Mouse (Mus musculus): ENCODE data around the gene Gm17079. TPM values are rescaled to one million over a fixed set of nuclear protein-coding genes. Genes with fewer than 3 reads are reported as not detected.
"Not testable (repeated sequence)": the region's sequence is repeated elsewhere in the genome, so short reads cannot be mapped to it uniquely, and the experiment has no call there.

Gene Gm17079
- polyA plus RNA-seq (2016; fragmentation: Nextera tagmentation; extraction: Ambion mirVana) = not detected in 2 replicates

DNA sequence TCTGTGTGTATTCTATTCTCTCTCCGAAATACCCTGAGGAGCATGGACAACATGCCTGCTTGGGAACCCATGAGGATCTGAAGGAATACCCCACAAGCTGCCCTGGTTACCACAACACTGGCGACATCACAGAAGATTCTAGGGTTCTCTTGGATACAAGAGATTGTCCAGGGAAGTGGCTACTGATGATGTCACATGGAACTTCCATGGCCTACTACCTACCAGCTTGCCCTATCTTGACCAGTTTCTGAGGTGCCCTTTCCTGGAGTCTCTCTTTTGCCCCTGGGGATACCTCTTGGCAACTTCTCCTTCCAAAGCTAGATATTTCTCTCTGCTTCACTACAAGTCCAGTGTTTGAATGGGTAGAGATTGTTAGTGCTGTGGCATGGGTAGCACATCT, at the start of gene Gm17079:
Gene Gm17079, minus strand, starts transcription at position 101 of the 400 bp plus-strand sequence.
- 86% methylated on average over 1 of the region's 2 CpGs for WGBS
- not testable (repeated sequence) for H3K4me2 ChIP-seq (replicated peaks); H3K9me3 ChIP-seq; ATAC-seq (ENCODE audit: low FRiP score, low read depth); H3K27me3 ChIP-seq (replicated peaks); H3K4me1 ChIP-seq; H3K36me3 ChIP-seq; H3K9ac ChIP-seq; H3K27ac ChIP-seq; H3K4me3 ChIP-seq

DNA sequence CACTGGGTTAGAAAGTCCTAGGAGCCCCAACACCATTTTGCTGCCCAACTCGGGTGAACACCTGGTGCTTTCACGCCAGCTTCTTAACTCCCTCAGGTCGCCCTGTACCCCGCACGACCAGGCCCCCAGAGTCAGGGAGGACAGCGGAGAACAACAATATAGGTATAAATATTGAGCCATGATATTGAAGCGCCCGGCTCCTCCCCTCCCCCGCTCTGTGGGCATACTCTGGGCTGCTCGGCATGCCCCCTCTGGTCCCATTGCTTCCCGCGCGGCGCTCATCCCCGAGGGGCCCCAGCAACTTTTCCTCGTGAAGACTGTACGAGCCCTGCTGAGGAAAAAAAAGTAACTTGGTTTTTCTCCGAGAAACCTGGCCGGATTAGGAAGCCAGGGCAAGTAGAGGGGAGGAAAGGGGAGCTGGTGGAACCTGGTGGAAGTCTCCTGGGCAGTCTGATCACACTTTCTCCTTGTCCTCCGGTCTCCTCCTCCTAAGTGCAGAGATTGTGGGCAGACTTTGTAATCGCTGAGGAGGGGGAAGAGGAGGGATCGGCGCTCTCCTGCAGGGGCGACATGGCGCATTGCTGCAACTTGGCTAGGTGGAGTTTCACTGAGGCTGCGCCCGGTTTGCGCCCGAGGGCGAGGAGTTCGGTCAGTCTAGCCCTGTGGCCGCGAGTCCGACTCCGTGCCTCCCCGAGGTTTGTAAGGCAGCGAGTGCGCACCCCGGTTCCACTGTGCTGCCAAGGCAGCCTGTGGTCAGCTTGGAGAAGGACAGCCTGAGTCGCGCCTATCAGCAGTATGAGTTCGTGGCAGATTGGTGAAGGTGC, 45.3 kb upstream of the Gm17079 start:
- Histone ChIP-seq H3K9ac (no peak overlapping the region), H3K27me3 (replicated peaks) (peaks cover 47% of the 10 kb centered on the region), H3K36me3 (no peaks in the 10 kb centered on the region), H3K4me2 (replicated peaks) (peak overlapping the region; percentile 65), H3K4me1 (peaks cover 24% of the 10 kb centered on the region), H3K9me3 (no peaks in the 10 kb centered on the region), H3K27ac (no peak overlapping the region), H3K4me3 (peak overlapping the region; percentile 28)
- under 1% methylated on average over 42 of the region's 42 CpGs for WGBS
- no peak for ATAC-seq (ENCODE audit: low FRiP score, low read depth)

DNA sequence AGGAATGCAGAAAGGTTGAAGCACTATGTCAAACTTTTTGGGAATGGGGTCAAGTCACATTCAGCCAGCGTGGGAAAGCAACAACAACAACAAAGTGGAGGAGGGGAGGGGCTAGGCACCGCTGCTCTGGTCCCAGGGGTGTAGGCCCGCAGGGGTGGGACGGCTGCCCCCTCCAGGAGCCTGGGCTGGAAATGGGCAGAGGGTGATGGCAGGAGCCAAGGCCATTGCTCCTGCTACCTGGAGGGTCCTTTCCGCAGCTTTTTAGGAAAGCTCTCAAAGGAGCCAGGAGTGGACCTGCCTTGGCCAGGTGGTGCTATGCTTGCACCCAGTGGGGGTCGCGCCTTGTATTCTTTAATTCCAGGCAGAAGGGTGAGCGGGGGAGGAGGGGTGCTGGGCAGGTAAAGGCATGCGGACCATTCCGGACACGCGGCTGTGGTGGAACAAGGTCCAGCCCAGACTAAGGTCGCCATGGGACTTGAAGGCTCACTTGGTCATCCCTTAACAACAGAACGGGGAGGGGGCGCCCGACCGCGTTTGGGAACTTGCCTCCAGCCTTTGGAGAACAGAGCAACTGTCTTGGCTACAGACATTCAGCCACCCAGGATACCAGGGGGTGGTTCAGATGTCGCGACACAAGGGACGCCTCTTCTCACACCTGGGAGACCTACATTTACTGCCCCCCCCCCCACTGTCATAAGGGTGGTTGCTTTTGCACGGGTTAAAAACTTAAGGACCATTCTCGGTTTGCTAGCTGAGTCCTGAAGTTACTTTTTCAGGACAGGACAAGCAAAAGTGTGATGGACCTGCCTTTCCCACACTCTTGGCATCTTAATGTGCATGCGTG, 44.1 kb upstream of the Gm17079 start:
- H3K27me3 ChIP-seq (replicated peaks) = peaks cover 47% of the 10 kb centered on the region
- 2% methylated on average over 24 of the region's 24 CpGs for WGBS
- ATAC-seq (ENCODE audit: low FRiP score, low read depth) = no peak

DNA sequence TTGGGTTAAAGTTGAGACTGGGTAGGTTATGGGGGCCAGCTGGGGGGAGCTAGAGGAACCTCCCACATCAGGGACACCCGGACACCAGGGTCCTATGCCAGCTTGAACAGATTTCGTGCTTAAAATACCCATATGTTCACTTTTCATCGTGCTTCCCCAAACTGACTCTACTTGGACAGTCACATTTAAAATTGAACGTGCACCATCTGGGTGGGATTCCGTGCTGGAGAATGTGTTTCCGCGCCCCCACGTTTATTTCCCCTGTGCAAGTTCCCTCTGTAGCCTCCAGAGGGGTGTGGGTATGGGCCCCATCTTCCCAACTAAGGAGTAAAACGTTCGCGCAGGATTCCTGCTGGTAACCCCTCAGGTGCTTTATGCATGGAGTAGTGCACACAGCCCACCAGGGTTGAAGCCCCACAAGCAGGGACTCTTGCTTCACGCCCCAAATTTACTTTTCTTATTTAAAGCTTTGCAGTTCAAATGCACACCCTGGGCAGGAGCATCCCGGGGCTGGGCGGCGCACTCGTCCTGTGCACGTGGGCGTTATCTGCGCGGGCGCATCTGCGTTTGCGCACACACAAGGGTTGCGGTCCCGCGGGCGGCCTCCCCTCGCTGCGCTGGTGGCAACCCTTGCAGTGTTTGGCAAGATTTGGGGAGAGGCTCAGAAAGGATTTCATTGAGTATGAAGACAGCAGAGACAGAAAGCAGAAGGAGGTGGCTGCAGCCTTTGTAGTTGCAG, 43.3 kb upstream of the Gm17079 start:
- H3K27me3 ChIP-seq (replicated peaks) = peaks cover 47% of the 10 kb centered on the region
- H3K4me1 ChIP-seq = peaks cover 24% of the 10 kb centered on the region
- H3K4me3 ChIP-seq = peak overlapping the region; percentile 13; the same call in 1 of the 2 replicates
- H3K4me2 ChIP-seq (replicated peaks) = peak overlapping the region; percentile 45
- 3% methylated on average over 29 of the region's 29 CpGs for WGBS
- H3K9me3 ChIP-seq = no peaks in the 10 kb centered on the region
- no peaks in the 10 kb centered on the region for H3K36me3 ChIP-seq
- ATAC-seq (ENCODE audit: low FRiP score, low read depth) = 0 out of 2 replicates have a peak, but pooled peaks have one; percentile 7
- H3K9ac ChIP-seq = no peak overlapping the region
- no peak overlapping the region for H3K27ac ChIP-seq

More for the DNA sequence above, 44.1 kb upstream of the Gm17079 start:
- H3K4me1 ChIP-seq = peaks cover 24% of the 10 kb centered on the region
- no peak overlapping the region for H3K9ac ChIP-seq
- no peaks in the 10 kb centered on the region for H3K9me3 ChIP-seq
- H3K4me2 ChIP-seq (replicated peaks) = peak overlapping the region; percentile 45
- peak overlapping the region; percentile 3; the same call in 1 of the 2 replicates for H3K4me3 ChIP-seq
- H3K27ac ChIP-seq = no peak overlapping the region
- H3K36me3 ChIP-seq = no peaks in the 10 kb centered on the region

DNA sequence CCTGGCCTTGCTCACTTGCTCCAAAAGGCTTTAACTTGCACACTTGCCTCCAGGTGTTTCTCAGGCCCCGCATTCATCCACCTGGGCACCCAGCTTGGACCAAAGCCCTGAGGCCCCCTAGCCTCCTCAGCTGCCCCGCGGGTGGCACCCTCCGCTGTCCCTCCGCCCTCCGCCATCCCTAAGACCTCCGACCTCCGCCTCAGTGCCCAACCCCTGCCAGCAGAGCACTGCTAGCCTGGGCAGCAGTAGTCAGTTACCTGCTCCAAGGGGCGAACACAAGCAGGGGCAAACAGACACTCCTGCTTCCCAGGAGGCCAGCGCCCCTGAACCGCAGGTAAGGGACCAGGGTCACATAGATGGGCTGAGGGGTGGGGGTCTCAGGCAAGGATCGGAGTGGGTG, 42.7 kb upstream of the Gm17079 start:
- peaks cover 47% of the 10 kb centered on the region for H3K27me3 ChIP-seq (replicated peaks)
- ATAC-seq (ENCODE audit: low FRiP score, low read depth) = no peak

DNA sequence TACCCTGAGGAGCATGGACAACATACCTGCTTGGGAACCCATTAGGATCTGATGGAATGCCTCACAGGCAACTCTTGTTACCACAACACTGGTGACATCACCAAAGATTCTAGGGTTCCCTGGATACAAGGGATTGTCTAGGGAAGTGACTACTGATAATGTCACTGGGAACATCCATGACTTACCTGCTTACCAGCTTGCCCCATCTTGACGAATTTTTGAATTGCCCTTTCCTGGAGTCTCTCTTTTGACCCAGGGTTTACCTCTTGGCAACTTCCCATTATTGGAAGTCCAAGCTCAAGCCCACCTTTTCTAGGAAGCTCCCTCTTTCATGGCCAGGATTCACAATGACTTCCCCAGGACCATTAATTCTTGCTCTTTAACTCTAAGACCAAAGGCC, 21.8 kb upstream of the Gm17079 start, which contains the start of gene Gm5800:
Gene Gm5800, minus strand, starts transcription at position 101 of the 400 bp plus-strand sequence.
- ATAC-seq (ENCODE audit: low FRiP score, low read depth) = no peak
- Histone ChIP-seq H3K36me3 (no peaks in the 10 kb centered on the region), H3K9me3 (no peaks in the 10 kb centered on the region), H3K4me3 (no peak within 1 kb of the TSS), H3K4me1 (no peaks in the 10 kb centered on the region), H3K9ac (no peak within 1 kb of the TSS), H3K27me3 (replicated peaks) (no peaks in the 10 kb centered on the region), H3K4me2 (replicated peaks) (no peak within 1 kb of the TSS), H3K27ac (no peak within 1 kb of the TSS)
- 53% methylated on average over 1 of the region's 1 CpGs for WGBS

More for the DNA sequence above, 42.7 kb upstream of the Gm17079 start:
- no peaks in the 10 kb centered on the region for H3K36me3 ChIP-seq
- no peaks in the 10 kb centered on the region for H3K9me3 ChIP-seq
- H3K4me1 ChIP-seq = peaks cover 24% of the 10 kb centered on the region
- H3K9ac ChIP-seq = no peak overlapping the region
- H3K4me2 ChIP-seq (replicated peaks) = no peak overlapping the region
- no peak overlapping the region for H3K27ac ChIP-seq
- 13% methylated on average over 12 of the region's 12 CpGs for WGBS
- H3K4me3 ChIP-seq = no peak overlapping the region

DNA sequence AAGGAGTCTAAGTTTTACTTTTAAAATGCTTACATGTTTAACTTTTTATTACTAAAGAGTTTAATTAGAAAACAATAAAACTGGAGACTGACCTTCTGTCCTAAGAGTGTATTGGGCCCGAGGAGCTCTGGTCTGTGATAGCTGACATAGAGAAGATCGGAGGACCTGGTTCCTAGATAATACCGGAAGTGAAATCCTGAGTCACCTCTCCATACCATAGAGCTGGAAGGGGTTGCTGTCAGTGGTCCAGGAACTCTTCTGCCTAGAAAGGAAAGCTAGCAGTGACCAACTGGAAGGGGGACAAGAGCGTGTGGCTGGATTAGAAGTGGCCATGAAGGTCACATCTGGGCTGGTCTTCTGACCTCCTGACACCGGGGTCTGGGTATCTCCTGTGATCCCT, 18.0 kb downstream of the Gm17079 start:
- no peak overlapping the region for H3K4me2 ChIP-seq (replicated peaks)
- H3K9me3 ChIP-seq = no peaks in the 10 kb centered on the region
- H3K27ac ChIP-seq = no peak overlapping the region
- H3K9ac ChIP-seq = no peak overlapping the region
- H3K4me3 ChIP-seq = no peak overlapping the region
- 92% methylated on average over 5 of the region's 5 CpGs for WGBS
- ATAC-seq (ENCODE audit: low FRiP score, low read depth) = no peak
- H3K4me1 ChIP-seq = no peaks in the 10 kb centered on the region
- no peaks in the 10 kb centered on the region for H3K27me3 ChIP-seq (replicated peaks)
- H3K36me3 ChIP-seq = no peaks in the 10 kb centered on the region

Other genes starting within 250 kb of the Gm17079 start
- gene Vmn2r89, start 243.6 kb downstream of the Gm17079 start, polyA plus RNA-seq (2016; fragmentation: Nextera tagmentation; extraction: Ambion mirVana) = not detected in 2 replicates
- not detected in 2 replicates for gene Gm5622, start 142.7 kb downstream of the Gm17079 start, polyA plus RNA-seq (2016; fragmentation: Nextera tagmentation; extraction: Ambion mirVana)
- gene Gm17175, start 121.4 kb downstream of the Gm17079 start, polyA plus RNA-seq (2016; fragmentation: Nextera tagmentation; extraction: Ambion mirVana) = not detected in 2 replicates
- not detected in 2 replicates for gene Gm17174, start 103.3 kb downstream of the Gm17079 start, polyA plus RNA-seq (2016; fragmentation: Nextera tagmentation; extraction: Ambion mirVana)
- gene Gm17078, start 84.2 kb downstream of the Gm17079 start, polyA plus RNA-seq (2016; fragmentation: Nextera tagmentation; extraction: Ambion mirVana) = not detected in 2 replicates
- not detected in 2 replicates for gene Gm4181, start 59.8 kb downstream of the Gm17079 start, polyA plus RNA-seq (2016; fragmentation: Nextera tagmentation; extraction: Ambion mirVana)
- gene Gm5800, start 21.7 kb upstream of the Gm17079 start, polyA plus RNA-seq (2016; fragmentation: Nextera tagmentation; extraction: Ambion mirVana) = not detected in 2 replicates
- gene Ang4, start 78.1 kb upstream of the Gm17079 start, polyA plus RNA-seq (2016; fragmentation: Nextera tagmentation; extraction: Ambion mirVana) = not detected in 2 replicates
- not detected in 2 replicates for gene AY358078, start 104.6 kb upstream of the Gm17079 start, polyA plus RNA-seq (2016; fragmentation: Nextera tagmentation; extraction: Ambion mirVana)
- not detected in 2 replicates for gene Ear6, start 158.2 kb upstream of the Gm17079 start, polyA plus RNA-seq (2016; fragmentation: Nextera tagmentation; extraction: Ambion mirVana)
- gene Mettl17, start 189.4 kb upstream of the Gm17079 start, polyA plus RNA-seq (2016; fragmentation: Nextera tagmentation; extraction: Ambion mirVana) = 58.6 and 64.4 TPM in 2 replicates
- gene Slc39a2, start 197.4 kb upstream of the Gm17079 start, polyA plus RNA-seq (2016; fragmentation: Nextera tagmentation; extraction: Ambion mirVana) = 1.2 and 1.4 TPM in 2 replicates
- gene Ndrg2, start 218.7 kb upstream of the Gm17079 start, polyA plus RNA-seq (2016; fragmentation: Nextera tagmentation; extraction: Ambion mirVana) = 31.2 and 37.5 TPM in 2 replicates
- not detected in 2 replicates for gene Tppp2, start 223.0 kb upstream of the Gm17079 start, polyA plus RNA-seq (2016; fragmentation: Nextera tagmentation; extraction: Ambion mirVana)
- not detected in 2 replicates for gene Rnase13, start 227.3 kb upstream of the Gm17079 start, polyA plus RNA-seq (2016; fragmentation: Nextera tagmentation; extraction: Ambion mirVana)